Mouse (Mus musculus): ENCODE data around the gene Rabl6. TPM values are rescaled to one million over a fixed set of nuclear protein-coding genes. Genes with fewer than 3 reads are reported as not detected.
A peak's percentile ranks its signal among the peaks of the same experiment; 100 is the strongest.

The Rabl6 gene
- polyA plus RNA-seq, 1 experiment, result 87.9 TPM

- TF ChIP-seq POLR2A (IDR thresholded peaks at IDR 0.05; ENCODE audit: borderline replicate concordance, extremely low read depth, insufficient read depth, insufficient read length, poor library complexity, severe bottlenecking) (no peak), CTCF (IDR thresholded peaks at IDR 0.05; ENCODE audit: borderline replicate concordance, extremely low read depth, insufficient read depth, insufficient read length) (no peak)
- no peak for DNase-seq (ENCODE audit: low read depth)
Observed at GRCm38 (mm10) chr2:25580621-25581101, 27.7 kb downstream of the Rabl6 start.

GRCm38 (mm10) chr2:25579737-25580460, 28.4 kb downstream of the Rabl6 start:
- peak; percentile 56; the same call in 1 of the 2 replicates for TF ChIP-seq CTCF (IDR thresholded peaks at IDR 0.05; ENCODE audit: borderline replicate concordance, extremely low read depth, insufficient read depth, insufficient read length)
- no peak for TF ChIP-seq POLR2A (IDR thresholded peaks at IDR 0.05; ENCODE audit: borderline replicate concordance, extremely low read depth, insufficient read depth, insufficient read length, poor library complexity, severe bottlenecking)
- DNase-seq (ENCODE audit: low read depth), result peak; percentile 61

DNA sequence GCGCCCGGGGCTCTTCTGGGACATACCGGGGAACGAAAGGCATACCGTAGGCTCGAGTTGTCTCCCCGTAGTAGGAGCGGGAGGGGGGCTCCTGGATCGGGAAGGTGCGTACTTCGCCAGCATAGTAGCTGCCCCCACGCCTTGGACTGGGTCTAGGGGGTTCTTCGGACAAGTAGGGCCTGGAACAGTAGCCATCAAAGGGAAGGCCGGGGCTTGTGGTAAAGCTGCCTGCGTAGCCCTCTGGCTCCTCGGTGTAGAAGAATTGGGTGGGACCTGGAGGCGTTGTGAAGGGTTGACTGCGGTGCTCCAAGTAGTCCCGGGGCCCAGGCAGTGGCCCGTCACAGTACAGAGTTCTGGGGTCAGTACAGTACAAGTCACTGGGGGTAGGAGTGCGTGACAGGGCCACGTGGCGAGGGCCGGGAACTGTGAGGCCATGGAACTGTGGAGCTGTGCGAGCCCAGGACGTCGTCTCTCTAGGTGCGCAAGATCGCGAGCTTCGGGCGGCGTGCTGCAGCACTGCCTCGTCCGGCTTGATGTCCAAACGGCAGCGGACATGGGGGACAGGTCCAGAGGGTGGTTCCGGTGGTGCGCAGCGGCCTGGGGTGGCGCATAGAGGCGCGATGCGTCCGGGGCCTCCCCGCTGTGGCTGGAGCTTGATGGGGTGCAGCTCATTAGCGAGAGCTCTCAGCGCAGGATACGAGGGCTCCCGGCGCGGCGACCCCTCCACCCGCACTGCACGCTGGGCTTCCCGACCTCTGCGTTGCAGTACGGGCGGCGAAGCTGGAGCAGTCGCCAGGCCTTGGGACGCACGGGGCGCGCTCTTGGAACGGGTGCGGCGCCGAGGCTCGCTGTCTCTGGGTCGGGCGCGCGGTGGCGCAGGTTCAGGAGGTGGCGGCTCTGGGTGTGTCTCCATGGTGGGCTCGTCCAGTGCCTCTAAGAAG, 29.3 kb downstream of the Rabl6 start:
- TF ChIP-seq CTCF (IDR thresholded peaks at IDR 0.05; ENCODE audit: borderline replicate concordance, extremely low read depth, insufficient read depth, insufficient read length), result no peak
- TF ChIP-seq POLR2A (IDR thresholded peaks at IDR 0.05; ENCODE audit: borderline replicate concordance, extremely low read depth, insufficient read depth, insufficient read length, poor library complexity, severe bottlenecking), result no peak
- DNase-seq (ENCODE audit: low read depth), result no peak

DNA sequence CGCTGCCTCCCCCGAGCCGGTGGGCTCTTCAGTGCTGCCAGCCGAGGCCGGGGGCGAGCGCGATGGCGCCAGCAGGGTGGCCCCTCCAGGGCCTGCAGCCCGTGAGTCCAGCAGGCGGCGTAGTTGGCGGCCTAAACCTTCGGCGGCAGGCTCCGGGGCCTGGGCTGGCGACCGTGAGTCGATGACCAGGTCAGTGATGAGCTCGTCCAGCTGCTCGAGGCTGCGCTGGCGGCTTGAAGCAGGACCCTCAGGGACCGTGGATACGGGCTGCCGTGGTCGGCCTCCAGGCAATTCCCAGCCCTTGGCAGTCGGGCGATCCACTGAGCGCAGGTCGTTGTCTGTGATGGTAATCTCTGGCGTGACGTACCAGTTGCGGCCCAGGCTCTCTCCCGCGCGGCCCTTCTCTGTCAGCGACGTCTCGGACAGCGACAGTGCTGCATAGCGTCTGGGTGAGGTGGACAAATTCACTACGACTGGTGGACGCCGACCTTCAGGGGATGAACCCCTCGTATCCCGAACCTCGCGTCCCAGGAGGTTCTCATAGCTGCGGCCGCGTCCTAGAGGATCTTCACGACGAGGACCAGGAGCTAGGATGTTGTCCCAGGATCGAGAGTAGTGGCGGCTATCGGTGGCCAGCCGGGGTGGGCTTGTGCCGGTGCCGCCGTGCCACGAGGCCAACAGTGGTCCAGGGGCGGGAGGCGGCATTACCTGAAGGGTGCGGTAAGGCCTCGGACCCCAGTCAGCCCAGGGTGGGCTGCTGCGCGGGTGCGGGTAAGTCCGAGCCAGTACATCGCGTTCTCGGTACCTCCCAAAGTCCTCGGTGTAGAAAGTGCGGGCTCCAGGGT, 30.1 kb downstream of the Rabl6 start:
- no peak for TF ChIP-seq POLR2A (IDR thresholded peaks at IDR 0.05; ENCODE audit: borderline replicate concordance, extremely low read depth, insufficient read depth, insufficient read length, poor library complexity, severe bottlenecking)
- TF ChIP-seq CTCF (IDR thresholded peaks at IDR 0.05; ENCODE audit: borderline replicate concordance, extremely low read depth, insufficient read depth, insufficient read length), result no peak; the same call in 1 of the 2 replicates
- DNase-seq (ENCODE audit: low read depth), result no peak

DNA sequence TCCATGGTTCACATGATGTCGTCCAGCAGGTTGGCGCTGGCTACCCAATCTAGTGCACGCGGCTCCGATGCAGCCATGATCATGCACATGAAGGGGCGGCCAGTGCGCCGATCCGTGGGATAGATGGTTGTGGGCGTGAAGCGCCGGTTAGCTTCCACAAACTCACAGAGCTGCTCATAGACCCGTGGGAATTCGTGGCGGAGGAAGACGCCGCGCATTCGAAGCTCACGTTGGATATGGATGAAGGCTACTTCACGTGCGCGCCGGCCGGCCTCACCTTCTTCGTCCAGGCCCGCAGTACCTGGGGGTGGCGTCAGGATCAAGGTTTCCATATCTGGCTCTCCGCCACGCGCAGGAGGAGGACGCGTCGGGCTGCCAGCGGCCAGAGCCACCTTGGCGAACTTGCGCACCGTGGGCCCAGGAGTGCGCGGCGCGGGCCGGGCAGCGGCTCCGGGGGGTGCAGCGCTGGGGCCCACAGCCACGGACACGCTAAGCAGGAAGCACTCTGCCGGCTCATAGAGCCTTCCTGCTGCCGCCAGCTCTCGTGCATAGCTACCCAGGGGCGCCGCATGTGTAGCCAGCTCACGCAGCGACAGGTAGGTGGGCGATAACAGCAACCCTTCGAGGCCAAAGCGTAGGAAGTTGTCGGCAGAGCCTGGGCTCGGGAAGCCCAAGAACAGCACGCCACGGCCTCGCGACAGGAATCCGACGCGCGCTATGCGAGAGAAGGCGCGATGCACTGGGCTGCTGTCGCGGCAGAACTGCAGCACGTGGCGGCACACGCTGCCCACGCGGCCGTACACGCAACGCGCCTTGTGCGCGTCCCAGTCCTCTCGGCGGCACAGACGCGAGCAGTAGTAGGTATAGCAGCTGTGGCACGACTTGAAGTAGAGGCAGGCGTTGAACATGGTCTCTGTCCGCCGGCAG, 31.1 kb downstream of the Rabl6 start:
- peak; percentile 25 for DNase-seq (ENCODE audit: low read depth)
- TF ChIP-seq POLR2A (IDR thresholded peaks at IDR 0.05; ENCODE audit: borderline replicate concordance, extremely low read depth, insufficient read depth, insufficient read length, poor library complexity, severe bottlenecking), result no peak
- no peak for TF ChIP-seq CTCF (IDR thresholded peaks at IDR 0.05; ENCODE audit: borderline replicate concordance, extremely low read depth, insufficient read depth, insufficient read length)

GRCm38 (mm10) chr2:25576028-25576850, 32.1 kb downstream of the Rabl6 start:
- TF ChIP-seq CTCF (IDR thresholded peaks at IDR 0.05; ENCODE audit: borderline replicate concordance, extremely low read depth, insufficient read depth, insufficient read length) (no peak), POLR2A (IDR thresholded peaks at IDR 0.05; ENCODE audit: borderline replicate concordance, extremely low read depth, insufficient read depth, insufficient read length, poor library complexity, severe bottlenecking) (no peak)
- no peak for DNase-seq (ENCODE audit: low read depth)

DNA sequence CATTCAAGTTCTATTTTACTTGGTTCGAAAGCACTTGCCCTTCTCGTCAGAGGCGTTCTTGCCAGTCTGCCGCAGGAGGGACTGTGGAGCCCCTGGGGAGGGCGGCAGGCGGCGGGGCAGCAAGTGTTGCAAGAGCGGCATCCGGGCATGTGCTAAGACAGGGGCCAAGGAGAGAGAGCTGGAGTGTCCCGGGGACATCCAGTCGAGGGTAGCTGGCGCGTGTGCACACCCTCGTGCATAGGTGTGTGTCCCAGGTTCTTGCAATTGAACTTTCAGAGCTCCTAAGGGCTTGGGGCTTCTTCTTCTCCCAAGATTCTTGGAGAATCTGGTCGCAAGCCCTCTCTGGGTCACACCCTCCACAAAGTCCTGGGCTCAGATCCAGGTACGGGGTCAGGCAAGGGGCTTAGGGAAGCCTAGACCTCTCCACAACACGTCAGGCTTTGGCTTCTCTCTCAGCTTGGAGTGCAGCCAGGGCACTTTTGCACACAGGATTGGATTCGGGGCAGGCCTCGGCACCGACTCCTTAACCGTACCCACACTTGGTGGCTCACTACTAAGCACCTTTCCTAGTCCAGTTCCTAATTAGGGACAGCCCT, 32.8 kb downstream of the Rabl6 start:
- TF ChIP-seq POLR2A (IDR thresholded peaks at IDR 0.05; ENCODE audit: borderline replicate concordance, extremely low read depth, insufficient read depth, insufficient read length, poor library complexity, severe bottlenecking), result no peak
- no peak for TF ChIP-seq CTCF (IDR thresholded peaks at IDR 0.05; ENCODE audit: borderline replicate concordance, extremely low read depth, insufficient read depth, insufficient read length)
- DNase-seq (ENCODE audit: low read depth), result no peak

DNA sequence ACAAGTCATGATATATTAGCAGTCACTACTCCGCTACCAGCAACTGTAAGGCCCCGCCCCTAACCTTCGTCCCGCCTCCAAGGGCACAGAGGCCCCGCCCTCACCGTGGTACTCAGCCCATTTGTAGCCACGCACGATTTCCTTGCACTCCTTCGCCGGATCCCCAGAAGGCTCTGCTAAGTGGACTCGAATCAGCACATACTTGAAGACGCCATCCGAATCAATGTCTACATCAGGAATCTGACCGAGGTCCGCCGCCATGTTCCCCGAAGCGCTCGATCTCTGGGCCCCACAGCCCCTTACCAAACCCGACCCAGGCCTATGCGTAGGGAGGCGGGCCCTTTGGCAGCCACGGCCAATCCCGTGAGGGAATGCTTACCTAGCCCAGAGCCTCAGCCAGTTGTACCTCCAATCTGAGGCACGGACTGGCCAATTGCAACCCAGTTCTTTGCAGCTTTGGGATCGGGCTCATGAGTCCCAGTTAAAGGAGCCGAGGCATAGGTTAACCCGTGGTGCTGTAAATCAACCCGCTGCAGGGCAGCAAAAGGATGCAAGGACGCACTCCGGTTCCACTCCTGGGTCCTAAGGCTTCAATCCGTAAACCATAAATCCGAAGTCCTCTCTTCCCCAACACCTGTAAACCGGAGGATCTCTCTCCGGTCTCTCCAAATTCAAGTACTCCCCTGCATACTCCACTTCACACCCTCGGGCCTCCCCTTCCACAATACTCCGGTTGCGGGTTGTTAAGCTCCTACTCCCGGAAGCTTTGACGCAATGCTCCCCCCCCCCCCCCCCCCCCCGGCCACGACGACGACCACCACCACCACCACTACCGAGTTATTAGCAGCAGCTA, 33.5 kb downstream of the Rabl6 start, which contains the start of the genes Mamdc4 and Phpt1:
Gene Mamdc4 (minus strand): TSS at position 267 of the 853 bp plus-strand sequence.
Gene Phpt1 (minus strand): TSS at position 646 of the 853 bp plus-strand sequence.
- DNase-seq (ENCODE audit: low read depth), result peak; percentile 99
- peak; percentile 38; the same call in 1 of the 2 replicates for TF ChIP-seq POLR2A (IDR thresholded peaks at IDR 0.05; ENCODE audit: borderline replicate concordance, extremely low read depth, insufficient read depth, insufficient read length, poor library complexity, severe bottlenecking)
- TF ChIP-seq CTCF (IDR thresholded peaks at IDR 0.05; ENCODE audit: borderline replicate concordance, extremely low read depth, insufficient read depth, insufficient read length), result no peak

All from brain, embryonic 14.5 days (tissue).